Mouse (Mus musculus): Measurements from ENCODE around the gene Pdzd8.
A peak's percentile ranks its signal among the peaks of the same experiment; 100 is the strongest.

Pdzd8 gene

GRCm38 (mm10) chr19:59345658-59346283, at the start of gene Pdzd8:
Gene Pdzd8 (minus strand): TSS chr19:59345780.
- DNase-seq (ENCODE audit: low spot score): peak; percentile 93

DNA sequence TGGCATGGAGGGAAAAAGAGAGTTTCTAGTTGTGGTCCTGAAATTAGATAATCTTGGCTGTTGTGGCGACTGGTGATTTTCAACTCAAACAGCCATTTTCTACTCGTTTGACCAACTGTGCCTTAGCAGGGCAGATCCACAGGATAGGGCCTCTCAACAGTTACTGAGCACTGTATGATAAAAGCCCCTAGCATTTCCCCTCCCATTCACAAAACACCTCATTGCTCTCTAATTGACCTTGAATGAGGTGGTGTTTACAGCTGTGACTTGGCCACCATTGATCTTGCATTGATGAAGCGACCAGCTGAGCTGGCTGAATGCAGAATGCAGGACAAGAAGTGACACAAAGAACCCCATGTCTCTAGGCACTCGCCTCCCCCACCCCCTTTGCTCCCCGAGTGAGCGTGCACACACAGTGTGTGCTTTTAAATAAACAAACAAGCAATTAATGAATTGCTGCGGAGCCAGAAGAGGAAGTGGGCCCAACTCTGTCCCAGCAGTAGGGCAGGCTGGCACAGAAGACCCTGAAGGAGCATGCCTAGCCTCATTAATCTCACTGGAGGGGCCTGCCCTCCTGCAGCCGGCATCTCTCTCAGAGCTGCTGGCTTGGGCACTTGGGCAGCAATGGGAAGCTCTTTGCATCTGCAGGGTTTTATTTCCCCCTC, 48.3 kb upstream of the Pdzd8 start:
- no peak for DNase-seq (ENCODE audit: low spot score)

DNA sequence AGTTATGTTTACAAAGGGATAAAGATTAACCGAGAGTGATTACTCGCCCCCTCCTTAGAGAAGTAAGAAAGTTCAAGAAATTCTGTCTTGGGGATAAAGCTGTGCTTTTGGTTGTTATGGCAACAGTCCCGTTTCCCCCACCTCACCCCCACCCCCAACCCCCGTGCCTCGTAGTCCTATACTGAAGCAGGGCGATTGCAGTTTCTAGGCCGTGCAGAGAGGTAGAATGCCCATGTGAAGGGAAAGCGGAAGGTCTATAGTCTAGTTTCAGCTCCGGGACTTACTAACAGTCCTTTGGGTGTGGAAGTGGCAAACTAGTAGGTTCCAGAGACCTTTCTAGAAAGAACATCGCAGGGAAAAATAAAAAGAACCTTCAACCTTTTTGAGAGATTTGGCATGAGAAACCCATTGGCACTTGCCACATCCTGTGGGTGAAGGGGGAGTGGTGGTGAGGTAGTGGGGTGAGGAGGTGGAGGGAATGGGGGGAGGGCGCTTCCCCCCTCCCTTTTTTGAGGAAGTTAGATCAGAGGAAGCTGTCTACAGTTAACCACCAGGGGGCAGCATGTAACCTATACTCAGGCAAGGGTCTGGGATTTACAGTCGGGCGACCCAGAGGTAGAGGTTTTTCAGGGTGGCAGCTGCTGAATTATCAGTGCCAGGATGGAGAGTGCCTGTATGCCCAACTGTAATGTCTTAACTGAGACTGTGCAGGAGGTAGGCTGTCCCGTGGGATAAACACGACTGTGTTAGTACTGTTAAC, 43.4 kb upstream of the Pdzd8 start:
- peak; percentile 90 for DNase-seq (ENCODE audit: low spot score)

GRCm38 (mm10) chr19:59388399-59388798, 42.8 kb upstream of the Pdzd8 start:
- DNase-seq (ENCODE audit: low spot score): peak; percentile 26

GRCm38 (mm10) chr19:59387178-59387577, 41.6 kb upstream of the Pdzd8 start:
- peak; percentile 71 for DNase-seq (ENCODE audit: low spot score)

DNA sequence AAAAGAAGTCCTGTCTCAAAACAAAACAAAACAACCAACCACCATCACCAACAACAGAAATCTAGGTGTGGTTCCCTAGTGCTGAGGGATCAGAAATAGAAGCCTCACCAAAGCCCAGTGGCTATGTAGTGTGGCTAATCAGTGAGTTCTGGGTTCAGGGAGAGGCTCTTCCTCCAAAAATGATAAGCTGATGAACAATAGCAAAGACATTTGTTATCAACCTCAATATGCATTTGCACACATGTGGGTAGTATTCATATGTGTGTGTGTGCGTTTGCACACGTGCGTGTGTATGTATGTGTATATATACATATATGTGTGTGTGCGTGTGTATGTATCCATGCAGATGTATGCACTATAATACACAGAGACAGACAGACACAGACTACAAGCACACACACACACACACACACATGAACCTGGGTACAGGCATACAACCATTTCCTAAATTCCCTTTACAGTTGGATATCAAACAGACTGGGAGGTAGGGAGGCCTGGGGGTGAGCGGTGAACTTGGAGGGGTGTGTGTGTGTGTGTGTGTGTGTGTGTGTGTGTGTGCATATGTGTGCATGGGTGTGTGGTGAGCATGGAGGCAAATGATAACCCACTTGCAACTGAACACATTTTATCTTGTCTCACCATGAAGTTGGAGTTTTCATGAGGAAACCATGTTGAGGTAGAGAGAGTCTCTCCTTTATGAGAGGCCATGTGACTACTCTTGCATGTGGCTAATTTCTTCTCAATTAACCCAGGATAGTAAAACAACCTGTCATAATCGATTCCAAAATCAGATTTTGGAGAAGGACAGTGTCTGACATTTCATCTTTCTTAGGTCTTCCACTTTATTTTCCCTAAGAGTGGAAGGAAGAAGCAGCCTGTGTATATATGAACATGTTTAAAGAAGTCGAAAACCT, 39.3 kb upstream of the Pdzd8 start:
- no peak for DNase-seq (ENCODE audit: low spot score)

DNA sequence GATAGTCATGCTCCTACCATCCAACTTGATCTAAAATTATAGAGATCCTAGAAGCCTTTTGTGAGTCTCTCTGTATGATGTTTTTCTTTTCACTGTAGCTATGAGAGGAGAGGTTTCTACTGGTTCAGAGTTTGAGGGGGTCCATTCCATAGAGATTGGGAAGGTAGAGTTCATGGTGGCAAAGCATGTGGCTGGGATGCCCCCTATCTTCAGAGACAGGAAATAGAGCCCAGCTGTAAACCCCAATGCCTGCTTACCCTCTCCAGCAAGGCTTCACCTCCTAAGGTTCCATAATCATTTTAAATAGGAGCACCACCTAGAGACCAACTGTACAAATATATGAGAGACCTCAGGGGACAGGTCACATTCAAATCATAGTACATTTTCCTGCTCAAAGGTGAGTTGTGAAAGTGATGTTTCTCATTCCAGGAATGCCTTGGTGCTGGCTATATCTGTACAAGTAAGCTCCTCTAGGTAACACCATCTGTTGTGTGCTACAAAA, 36.9 kb upstream of the Pdzd8 start:
- no peak for DNase-seq (ENCODE audit: low spot score)

DNA sequence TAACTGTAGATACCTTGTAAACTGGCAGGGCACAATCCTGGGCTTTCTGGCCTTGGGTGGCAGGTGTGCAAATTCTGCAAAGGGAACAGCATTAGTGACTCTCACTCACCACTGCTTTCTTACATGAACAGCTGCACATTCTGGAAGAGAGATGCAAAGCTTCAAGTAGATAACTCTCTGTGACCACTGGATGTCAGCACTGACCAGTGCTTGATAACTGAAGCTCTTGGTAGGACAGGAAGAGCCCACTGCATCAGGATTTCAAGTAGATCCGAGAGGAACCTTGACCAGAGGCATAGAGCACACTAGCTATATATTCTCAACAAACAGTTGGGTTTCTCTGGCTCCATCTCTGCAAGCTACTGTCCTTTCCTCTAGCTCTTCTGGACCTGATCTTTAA, 34.4 kb upstream of the Pdzd8 start:
- DNase-seq (ENCODE audit: low spot score): peak; percentile 36

- DNase-seq (ENCODE audit: low spot score): no peak
Measured at GRCm38 (mm10) chr19:59376481-59376880, 30.9 kb upstream of the Pdzd8 start.

GRCm38 (mm10) chr19:59374940-59375339, 29.4 kb upstream of the Pdzd8 start:
- DNase-seq (ENCODE audit: low spot score): no peak

DNA sequence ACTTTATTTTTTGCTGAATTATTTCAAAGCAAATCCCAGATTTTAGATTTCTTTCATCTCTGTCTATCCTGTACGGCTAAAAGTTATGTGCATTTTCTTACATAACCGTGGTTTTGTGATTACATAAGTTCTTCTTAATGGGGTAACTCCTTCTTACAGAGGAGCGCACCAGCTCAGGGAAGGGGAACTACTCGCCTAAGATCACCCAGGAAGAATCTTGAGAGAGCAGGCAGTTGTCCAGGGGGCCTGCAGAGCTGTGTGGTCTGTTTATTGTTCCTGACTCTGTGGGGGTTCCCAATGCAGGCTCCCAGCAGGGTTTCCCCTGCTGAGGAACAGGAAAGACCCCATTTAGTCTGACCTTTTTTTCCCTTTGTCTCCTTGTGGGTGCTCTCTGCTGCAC, 27.3 kb upstream of the Pdzd8 start:
- DNase-seq (ENCODE audit: low spot score): no peak

- DNase-seq (ENCODE audit: low spot score): no peak
Measured at GRCm38 (mm10) chr19:59371016-59371415, 25.4 kb upstream of the Pdzd8 start.

GRCm38 (mm10) chr19:59367892-59368291, 22.3 kb upstream of the Pdzd8 start:
- DNase-seq (ENCODE audit: low spot score): no peak

DNA sequence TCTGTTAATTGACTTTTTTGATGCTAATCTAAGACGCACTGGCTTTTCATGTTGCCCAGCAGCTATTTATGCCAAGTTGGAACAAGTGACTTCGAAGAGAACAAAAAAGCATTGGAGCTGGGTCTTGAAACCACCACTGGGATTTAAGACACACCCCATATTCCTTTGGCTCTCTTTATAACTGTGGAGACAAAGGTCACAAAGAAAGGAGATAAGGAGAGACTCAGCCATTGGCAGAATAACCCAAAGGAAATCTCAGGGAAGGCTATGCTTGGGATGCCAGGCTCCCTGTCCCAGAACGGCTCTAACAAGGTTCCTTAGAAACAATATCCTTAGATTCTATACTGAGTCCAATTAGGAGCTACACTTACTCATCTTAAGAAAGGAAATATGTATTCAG, 21.1 kb upstream of the Pdzd8 start:
- no peak for DNase-seq (ENCODE audit: low spot score)

DNA sequence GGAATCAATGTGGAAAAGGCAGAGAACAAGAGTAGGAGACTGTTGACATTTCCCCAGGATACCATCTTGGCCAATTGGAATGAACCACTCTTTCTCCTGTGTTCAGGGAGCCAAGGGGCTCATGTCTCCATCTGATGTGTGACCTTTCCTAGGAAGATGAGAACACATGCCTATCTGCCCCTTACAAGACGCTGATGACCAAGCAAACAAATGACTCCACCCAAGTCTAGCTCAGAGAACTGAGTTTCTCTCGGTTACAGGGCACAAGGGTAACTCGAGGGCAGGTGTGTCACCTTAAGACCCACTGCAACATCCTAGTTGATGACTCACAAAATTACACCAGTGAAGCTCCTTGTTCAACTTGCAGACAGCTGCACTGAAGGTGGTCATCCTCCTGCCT, 18.1 kb upstream of the Pdzd8 start:
- no peak for DNase-seq (ENCODE audit: low spot score)

- DNase-seq (ENCODE audit: low spot score): no peak
Measured at GRCm38 (mm10) chr19:59362646-59363045, 17.1 kb upstream of the Pdzd8 start.

DNA sequence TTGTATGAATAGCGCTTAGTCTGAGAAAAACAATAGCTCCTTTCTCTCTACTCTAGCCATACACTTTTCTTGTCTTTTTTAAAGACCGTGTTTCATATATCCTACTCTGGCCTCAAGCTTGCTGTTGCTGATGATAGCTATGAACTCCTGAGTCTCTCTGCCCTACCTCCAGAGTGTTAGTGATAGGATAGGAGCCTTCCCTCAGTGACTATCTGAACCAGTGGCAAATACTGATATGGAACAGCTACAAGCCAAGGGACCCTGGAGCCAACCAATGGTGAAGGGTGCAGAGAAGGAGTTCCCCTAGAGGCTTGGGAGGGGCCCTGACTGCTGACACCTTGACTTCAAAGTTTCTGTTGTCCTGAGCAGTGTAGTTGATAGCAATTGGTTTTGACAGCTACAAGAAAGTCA, 14.9 kb upstream of the Pdzd8 start:
- no peak for DNase-seq (ENCODE audit: low spot score)

- no peak for DNase-seq (ENCODE audit: low spot score)
Measured at GRCm38 (mm10) chr19:59359202-59359601, 13.6 kb upstream of the Pdzd8 start.

DNA sequence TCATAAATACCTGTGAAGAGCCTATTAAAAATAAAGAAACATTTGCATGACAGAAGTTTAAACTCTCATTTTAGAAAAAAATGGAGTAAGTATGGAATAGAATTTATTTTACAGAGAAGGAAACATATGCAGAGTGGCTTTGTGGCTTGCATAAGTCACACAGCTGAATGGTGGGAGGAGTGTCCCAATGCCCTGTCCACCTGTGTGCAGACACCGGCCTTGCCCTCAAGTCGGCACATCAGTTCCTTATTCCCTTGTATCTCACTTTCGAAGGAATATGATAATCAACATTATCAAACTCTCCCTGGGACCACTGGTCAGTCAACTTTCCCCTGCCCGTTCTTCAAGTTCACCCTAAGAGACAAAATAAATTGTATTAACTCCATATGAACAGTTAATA, 12.3 kb upstream of the Pdzd8 start:
- DNase-seq (ENCODE audit: low spot score): no peak

- no peak for DNase-seq (ENCODE audit: low spot score)
Measured at GRCm38 (mm10) chr19:59356843-59357595, 11.4 kb upstream of the Pdzd8 start.

- DNase-seq (ENCODE audit: low spot score): no peak
Measured at GRCm38 (mm10) chr19:59356388-59356787, 10.8 kb upstream of the Pdzd8 start.
